Mouse (Mus musculus): ENCODE results near the gene Esrrg.

GRCm38 (mm10) chr1:187649871-187650270 lies 41.3 kb downstream of the Esrrg start:
- no peak for TF ChIP-seq CTCF (conservative IDR thresholded peaks at IDR 0.05; ENCODE audit: low read length)
- no peak for TF ChIP-seq POU5F1 (IDR thresholded peaks at IDR 0.05; ENCODE audit: borderline replicate concordance, low read length)

Measured in E14TG2a.4 (cell line).